Mouse (Mus musculus) midbrain, postnatal 0 days (tissue): ENCODE results near the gene Serpinh1. TPM values are rescaled to one million over a fixed set of nuclear protein-coding genes. Genes with fewer than 3 reads are reported as not detected.
A peak's percentile ranks its signal among the peaks of the same experiment; 100 is the strongest.

ENCODE experiments used
- ATAC-seq: fragments of 200-750 bp; cut with Nextera tagmentation; 2 replicates; pipeline ENCODE4 v1.8.0; 2017; ENCODE audit warnings: moderate number of reproducible peaks, mild to moderate bottlenecking, moderate TSS enrichment, moderate library complexity; ENCODE audit not compliant: low FRiP score
- DNase-seq: peaks from one replicate; pipeline ENCODE4 v3.0.0-alpha.2; 2015; ENCODE audit warnings: low spot score
- H3K27ac ChIP-seq: fragments of 300-500 bp; sonication (generic); 2 replicates; pipeline ENCODE4 v1.5.1; 2014; ENCODE audit warnings: low read depth, mild to moderate bottlenecking, low read length, mixed read lengths
- H3K27me3 ChIP-seq: fragments of 300-500 bp; sonication (generic); 2 replicates; pipeline ENCODE4 v1.6.1; 2014; ENCODE audit warnings: low read length, control low read depth, mixed read lengths; ENCODE audit not compliant: insufficient read depth
- H3K36me3 ChIP-seq: fragments of 300-500 bp; sonication (generic); 2 replicates; pipeline ENCODE4 v1.6.1; 2014; ENCODE audit warnings: low read length, control low read depth, mixed read lengths; ENCODE audit not compliant: insufficient read depth
- H3K4me1 ChIP-seq: fragments of 300-500 bp; sonication (generic); 2 replicates; pipeline ENCODE4 v1.6.1; 2014; ENCODE audit warnings: mild to moderate bottlenecking, control low read depth, antibody characterized with exemption, low read length, mixed read lengths; ENCODE audit not compliant: insufficient read depth
- H3K4me2 ChIP-seq: fragments of 300-500 bp; sonication (generic); 2 replicates; pipeline ENCODE4 v1.6.1; 2014; ENCODE audit warnings: low read depth, mild to moderate bottlenecking, low read length, mixed read lengths; ENCODE audit not compliant: poor library complexity, severe bottlenecking
- H3K4me3 ChIP-seq: fragments of 300-500 bp; sonication (generic); 2 replicates; pipeline ENCODE4 v1.5.1; 2014; ENCODE audit warnings: low read depth, mild to moderate bottlenecking, low read length, moderate library complexity
- H3K9ac ChIP-seq: fragments of 300-500 bp; sonication (generic); replicated peaks from 2 replicates; pipeline ENCODE4 v1.6.1; 2014; ENCODE audit warnings: mild to moderate bottlenecking, low read length, moderate library complexity, mixed read lengths; ENCODE audit not compliant: poor library complexity, severe bottlenecking
- H3K9me3 ChIP-seq: fragments of 300-500 bp; sonication (generic); 2 replicates; pipeline ENCODE4 v1.6.1; 2016; ENCODE audit warnings: low read length, control low read depth
- CTCF ChIP-seq: IDR thresholded peaks from 2 replicates; pipeline ENCODE4 v1.5.1; 2016; ENCODE audit warnings: antibody characterized with exemption, mild to moderate bottlenecking
- WGBS: fragments of 180-500 bp; shearing (Covaris S2); extraction: QIAGEN DNeasy Blood & Tissue Kit; methylation state at CpG from one replicate; pipeline ENCODE4 v1.1.7; 2014; 5-methylcytosine and 5-hydroxymethylcytosine counted together
- polyA plus RNA-seq: library from polyadenylated mRNA; unstranded; fragments of >200 nt; fragmentation: Nextera tagmentation; extraction: Ambion mirVana; gene quantifications from 2 replicates; pipeline ENCODE4 v1.2.1, GENCODE M21; 2015
- total RNA-seq: library from RNA; depleted of rRNA; stranded (reverse); fragments of >200 nt; gene quantifications from 2 replicates; pipeline ENCODE4 v1.2.3, GENCODE M21; 2014

Gene Serpinh1
- total and polyA plus RNA-seq, 2 experiments from 2014 or later, result 114 to 160 TPM

- no peak for ATAC-seq
- Histone ChIP-seq H3K4me1 (peaks cover 20% of the 10 kb centered on the region; the same call in 1 of the 2 replicates), H3K27ac (no peak overlapping the region), H3K36me3 (peaks cover 14% of the 10 kb centered on the region; the same call in 1 of the 2 replicates), H3K9ac (0 out of 2 replicates have a peak overlapping the region, but pooled peaks have one; percentile 14), H3K9me3 (no peaks in the 10 kb centered on the region), H3K4me3 (no peak overlapping the region), H3K4me2 (no peak overlapping the region), H3K27me3 (no peaks in the 10 kb centered on the region)
- DNase-seq, result no peak
- 79% methylated on average over 5 of the region's 5 CpGs for WGBS
- no peak for TF ChIP-seq CTCF
Measured at GRCm38 (mm10) chr7:99386030-99386429, 33.0 kb upstream of the Serpinh1 start.

DNA sequence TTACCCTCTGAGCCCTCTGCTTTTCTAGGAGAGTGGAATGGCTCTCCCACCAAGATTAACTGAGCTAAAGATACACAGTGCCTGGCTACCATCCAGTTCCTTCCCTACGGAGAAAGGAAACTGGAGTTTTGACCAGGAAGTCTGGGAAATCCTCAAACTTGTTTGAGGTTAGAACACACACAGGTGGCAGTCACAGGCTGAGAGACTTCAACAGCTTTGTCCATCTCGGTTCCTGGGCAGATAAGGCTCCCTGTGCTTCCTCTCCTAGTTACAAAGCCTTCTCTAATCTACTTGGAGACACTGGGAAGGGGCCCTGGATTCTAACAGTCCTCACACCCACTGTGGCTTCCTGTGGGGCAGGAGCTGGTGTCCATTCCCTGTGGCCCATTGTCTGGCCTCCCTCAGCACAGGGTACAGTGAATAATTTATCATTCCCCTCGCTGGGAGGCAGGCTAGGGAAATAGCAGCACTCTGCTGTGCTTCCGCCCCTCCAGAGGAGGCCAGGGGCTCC is 31.1 kb upstream of the Serpinh1 start:
- Histone ChIP-seq H3K4me2 (peak overlapping the region; percentile 88), H3K4me1 (peaks cover 20% of the 10 kb centered on the region; the same call in 1 of the 2 replicates), H3K9me3 (no peaks in the 10 kb centered on the region), H3K4me3 (peak overlapping the region; percentile 45; the same call in 1 of the 2 replicates), H3K27ac (0 out of 2 replicates have a peak overlapping the region, but pooled peaks have one; percentile 18), H3K27me3 (no peaks in the 10 kb centered on the region), H3K9ac (peak overlapping the region; percentile 44; the same call in 1 of the 2 replicates), H3K36me3 (0 out of 2 replicates have a peak, but pooled peaks cover 9% of the 10 kb centered on the region)
- ATAC-seq (no peak), DNase-seq (no peak)
- peak; percentile 35 for TF ChIP-seq CTCF
- 14% methylated on average over 4 of the region's 4 CpGs for WGBS

DNA sequence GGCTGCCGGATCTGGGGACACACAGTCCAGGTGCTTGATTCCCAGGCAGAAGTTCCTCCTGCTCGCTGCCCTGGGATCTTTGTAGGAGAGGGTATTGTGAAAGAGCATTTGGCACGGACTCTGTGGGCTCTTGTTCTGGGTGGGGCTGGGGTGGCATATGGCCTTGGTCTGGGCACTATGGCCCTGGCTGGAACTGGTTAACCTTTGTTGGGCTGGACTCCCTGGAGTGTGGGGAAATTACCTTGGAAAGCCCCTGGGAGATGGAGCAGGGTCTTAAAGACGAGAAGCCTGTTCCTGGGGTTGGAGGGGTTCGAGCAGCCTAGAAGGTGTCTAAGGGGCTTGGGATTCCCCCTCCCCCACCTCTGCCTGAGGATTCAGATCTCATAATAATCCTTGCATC is 30.2 kb upstream of the Serpinh1 start:
- DNase-seq (no peak), ATAC-seq (no peak)
- H3K9ac ChIP-seq, result peak overlapping the region; percentile 46
- H3K4me1 ChIP-seq, result peaks cover 20% of the 10 kb centered on the region; the same call in 1 of the 2 replicates
- no peaks in the 10 kb centered on the region for H3K9me3 ChIP-seq
- H3K4me2 ChIP-seq, result peak overlapping the region; percentile 88
- 0 out of 2 replicates have a peak, but pooled peaks cover 9% of the 10 kb centered on the region for H3K36me3 ChIP-seq
- no peaks in the 10 kb centered on the region for H3K27me3 ChIP-seq
- peak overlapping the region; percentile 45 for H3K4me3 ChIP-seq
- WGBS, result 49% methylated on average over 5 of the region's 5 CpGs
- no peak for TF ChIP-seq CTCF
- peak overlapping the region; percentile 18; the same call in 1 of the 2 replicates for H3K27ac ChIP-seq

- peak overlapping the region; percentile 45 for H3K4me3 ChIP-seq
- ATAC-seq (no peak), DNase-seq (no peak)
- peak overlapping the region; percentile 88 for H3K4me2 ChIP-seq
- H3K27ac ChIP-seq, result 0 out of 2 replicates have a peak overlapping the region, but pooled peaks have one; percentile 97
- peak overlapping the region; percentile 75 for H3K9ac ChIP-seq
- H3K27me3 ChIP-seq, result no peaks in the 10 kb centered on the region
- no peaks in the 10 kb centered on the region for H3K9me3 ChIP-seq
- H3K4me1 ChIP-seq, result peaks cover 20% of the 10 kb centered on the region; the same call in 1 of the 2 replicates
- TF ChIP-seq CTCF, result no peak
- WGBS, result 6% methylated on average over 30 of the region's 30 CpGs
- H3K36me3 ChIP-seq, result 0 out of 2 replicates have a peak, but pooled peaks cover 5% of the 10 kb centered on the region
Measured at GRCm38 (mm10) chr7:99382088-99383000, 29.3 kb upstream of the Serpinh1 start.

- Histone ChIP-seq H3K27ac (peak within 1 kb of the TSS; percentile 97), H3K27me3 (no peaks in the 10 kb centered on the region), H3K9ac (peak within 1 kb of the TSS; percentile 75), H3K4me1 (peaks cover 20% of the 10 kb centered on the region; the same call in 1 of the 2 replicates), H3K4me2 (peak within 1 kb of the TSS; percentile 88), H3K9me3 (no peaks in the 10 kb centered on the region), H3K4me3 (peak within 1 kb of the TSS; percentile 45), H3K36me3 (no peaks in the 10 kb centered on the region)
- TF ChIP-seq CTCF, result no peak
- ATAC-seq, result peak; percentile 96
- under 1% methylated on average over 72 of the region's 73 CpGs for WGBS
- peak; percentile 98 for DNase-seq
Measured at GRCm38 (mm10) chr7:99381214-99382087, 28.4 kb upstream of the Serpinh1 start, which contains the start of gene Gdpd5. Gene Gdpd5 (plus strand): TSS chr7:99381414.
